Mouse (Mus musculus) hindbrain, embryonic 15.5 days (tissue): ENCODE measurements at regions not wholly inside any gene's neighbourhood (a gene's known extent, or its start where the extent isn't known, plus 50 kb on each side); places are given as distances from the start of the nearest gene placed in this dataset.
A peak's percentile ranks its signal among the peaks of the same experiment; 100 is the strongest.
"Not testable (repeated sequence)": the region's sequence is repeated elsewhere in the genome, so short reads cannot be mapped to it uniquely, and the experiment has no call there.

Experiments used
- ATAC-seq: fragments of 200-750 bp; cut with Nextera tagmentation; 2 replicates; pipeline ENCODE4 v1.8.0; 2017; ENCODE audit warnings: low read depth, moderate number of reproducible peaks, moderate TSS enrichment; ENCODE audit not compliant: low FRiP score
- H3K27ac ChIP-seq: fragments of 300-500 bp; sonication (generic); replicated peaks from 2 replicates; pipeline ENCODE4 v1.5.1; 2015; ENCODE audit warnings: mild to moderate bottlenecking, inconsistent platforms
- H3K27me3 ChIP-seq: fragments of 300-500 bp; sonication (generic); 2 replicates; pipeline ENCODE4 v1.6.1; 2015; ENCODE audit warnings: control low read depth, inconsistent platforms
- H3K36me3 ChIP-seq: fragments of 300-500 bp; sonication (generic); 2 replicates; pipeline ENCODE4 v1.6.1; 2015; ENCODE audit warnings: control low read depth, inconsistent platforms
- H3K4me1 ChIP-seq: fragments of 300-500 bp; sonication (generic); replicated peaks from 2 replicates; pipeline ENCODE4 v1.6.1; 2015; ENCODE audit warnings: control low read depth, inconsistent platforms
- H3K4me2 ChIP-seq: fragments of 300-500 bp; sonication (generic); 2 replicates; pipeline ENCODE4 v1.6.1; 2015; ENCODE audit warnings: moderate library complexity, mild to moderate bottlenecking, inconsistent platforms
- H3K4me3 ChIP-seq: fragments of 300-500 bp; sonication (generic); 2 replicates; pipeline ENCODE4 v1.5.1; 2015; ENCODE audit warnings: mild to moderate bottlenecking, inconsistent platforms
- H3K9ac ChIP-seq: fragments of 300-500 bp; sonication (generic); 2 replicates; pipeline ENCODE4 v1.6.1; 2015; ENCODE audit warnings: inconsistent platforms
- H3K9me3 ChIP-seq: fragments of 300-500 bp; sonication (generic); 2 replicates; pipeline ENCODE4 v1.6.1; 2016; ENCODE audit warnings: control low read depth, inconsistent platforms
- WGBS: fragments of 180-500 bp; shearing (Covaris S2); methylation state at CpG from one replicate; pipeline ENCODE4 v1.1.7; 2015; 5-methylcytosine and 5-hydroxymethylcytosine counted together

- ATAC-seq, H3K36me3 ChIP-seq, H3K4me3 ChIP-seq, H3K27me3 ChIP-seq, H3K27ac ChIP-seq, H3K9ac ChIP-seq, H3K4me1 ChIP-seq, H3K4me2 ChIP-seq, H3K9me3 ChIP-seq: not testable (repeated sequence)
- WGBS: 53% methylated on average over 3 of the region's 3 CpGs
Observed at GRCm38 (mm10) chr12:22951956-22952355, 828.1 kb downstream of the Gm10330 start.

GRCm38 (mm10) chr12:22906156-22906555 is 873.9 kb downstream of the Gm10330 start:
- not testable (repeated sequence) for H3K27me3 ChIP-seq, H3K4me1 ChIP-seq, H3K9me3 ChIP-seq, H3K36me3 ChIP-seq
- WGBS: under 1% methylated on average over 53 of the region's 53 CpGs
- peak; percentile 76; the same call in 1 of the 2 replicates for ATAC-seq
- Histone ChIP-seq H3K4me2 (peak overlapping the region; percentile 58), H3K4me3 (peak overlapping the region; percentile 56), H3K27ac (peak overlapping the region; percentile 73), H3K9ac (peak overlapping the region; percentile 52)
